Mouse (Mus musculus): ENCODE measurements around the gene Cbx6. TPM values are rescaled to one million over a fixed set of nuclear protein-coding genes. Genes with fewer than 3 reads are reported as not detected.

Cbx6 gene
- total RNA-seq, 2 experiments from 2014 or later = 13.8 to 38.9 TPM

- no peak for ATAC-seq (replicated peaks; ENCODE audit: low FRiP score, poor library complexity, severe bottlenecking)
Observed at GRCm38 (mm10) chr15:79807050-79807449, 27.4 kb downstream of the Cbx6 start.

DNA sequence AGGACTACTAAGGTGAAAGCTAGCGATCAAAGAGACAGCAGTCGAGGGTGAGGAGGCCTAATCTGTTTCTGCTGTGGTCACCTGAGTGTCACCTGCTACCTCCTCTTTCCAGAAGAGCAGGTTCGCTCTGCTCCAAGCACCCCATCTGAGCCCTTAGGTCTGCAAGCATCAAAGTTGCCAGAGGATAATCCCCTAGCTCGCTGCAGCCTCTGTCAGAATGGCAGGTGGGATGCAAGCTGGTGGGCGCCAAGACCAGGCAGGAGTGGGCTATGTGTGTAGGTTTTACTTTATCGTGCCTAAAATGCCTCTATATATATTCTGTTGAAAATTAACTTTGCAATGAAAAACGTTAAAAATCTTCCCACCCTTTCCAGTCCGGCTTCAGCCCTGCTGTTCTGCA, 29.2 kb downstream of the Cbx6 start:
- ATAC-seq (replicated peaks; ENCODE audit: low FRiP score, poor library complexity, severe bottlenecking) = no peak

- no peak for ATAC-seq (replicated peaks; ENCODE audit: low FRiP score, poor library complexity, severe bottlenecking)
Observed at GRCm38 (mm10) chr15:79804352-79805071, 30.0 kb downstream of the Cbx6 start, which contains the start of gene Nptxr. Nptxr (minus strand) TSS chr15:79804766.

- ATAC-seq (replicated peaks; ENCODE audit: low FRiP score, poor library complexity, severe bottlenecking) = no peak
Observed at GRCm38 (mm10) chr15:79803533-79804351, 30.7 kb downstream of the Cbx6 start.

DNA sequence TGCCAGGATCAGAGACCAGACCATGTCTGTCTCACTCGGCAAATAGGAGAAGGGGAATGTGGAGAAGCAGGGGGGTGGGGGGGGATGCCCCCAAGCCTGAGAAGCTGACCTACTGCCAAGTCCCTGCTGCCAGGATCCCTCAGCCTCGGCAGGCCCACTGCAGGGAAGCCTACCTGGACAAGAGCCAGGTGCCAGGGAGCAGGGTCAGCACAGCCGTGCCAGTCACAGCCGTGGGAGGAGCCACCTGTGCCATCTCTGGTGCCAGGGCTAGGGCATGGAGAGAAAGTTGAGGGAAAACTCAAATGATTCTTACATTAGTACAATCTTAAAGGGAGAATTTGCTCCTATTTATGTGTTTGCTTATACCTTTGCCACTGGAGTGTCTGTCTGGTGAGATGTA, 32.2 kb downstream of the Cbx6 start:
- ATAC-seq (replicated peaks; ENCODE audit: low FRiP score, poor library complexity, severe bottlenecking) = no peak

DNA sequence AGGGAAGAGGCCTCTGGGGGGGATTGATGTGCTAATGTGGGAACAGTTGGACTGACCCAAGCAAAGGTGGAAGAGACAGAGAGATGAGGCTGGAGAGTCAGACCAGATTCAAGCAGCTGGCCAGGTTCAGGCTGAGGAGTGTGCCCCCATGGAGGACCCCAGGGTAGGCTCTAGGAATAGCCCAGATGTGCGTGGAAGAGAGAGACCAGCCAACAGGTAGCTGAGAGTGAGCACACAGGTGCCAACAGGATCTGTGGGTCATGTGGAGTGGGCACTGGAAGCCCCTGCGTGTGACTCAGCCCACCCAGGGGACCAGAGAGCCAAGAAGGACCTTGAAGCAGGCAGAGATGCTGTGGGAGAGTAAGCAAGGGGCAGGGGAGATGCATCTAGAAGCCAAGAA, 32.8 kb downstream of the Cbx6 start:
- ATAC-seq (replicated peaks; ENCODE audit: low FRiP score, poor library complexity, severe bottlenecking) = no peak

GRCm38 (mm10) chr15:79800701-79801100, 33.8 kb downstream of the Cbx6 start:
- no peak for ATAC-seq (replicated peaks; ENCODE audit: low FRiP score, poor library complexity, severe bottlenecking)

DNA sequence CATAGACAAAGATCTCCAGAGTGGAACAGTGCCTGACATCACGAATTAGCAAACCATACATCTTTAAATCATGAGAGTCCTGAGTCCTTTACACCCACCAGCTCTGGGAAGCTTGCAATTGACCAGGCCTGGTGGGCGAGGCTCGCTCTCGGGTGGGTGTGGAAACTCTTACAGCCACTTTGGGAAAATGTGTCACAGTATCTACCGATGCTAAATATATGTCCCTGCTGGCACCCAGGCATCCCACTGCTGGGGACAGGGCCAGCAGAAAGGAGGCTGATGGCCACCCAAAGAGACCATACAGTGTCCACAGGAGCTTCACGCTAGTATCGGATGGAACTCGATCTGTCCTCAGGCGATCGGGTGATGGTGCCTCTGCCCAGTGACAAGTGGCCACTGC, 35.9 kb downstream of the Cbx6 start:
- no peak for ATAC-seq (replicated peaks; ENCODE audit: low FRiP score, poor library complexity, severe bottlenecking)

GRCm38 (mm10) chr15:79797680-79798079, 36.8 kb downstream of the Cbx6 start:
- no peak for ATAC-seq (replicated peaks; ENCODE audit: low FRiP score, poor library complexity, severe bottlenecking)

DNA sequence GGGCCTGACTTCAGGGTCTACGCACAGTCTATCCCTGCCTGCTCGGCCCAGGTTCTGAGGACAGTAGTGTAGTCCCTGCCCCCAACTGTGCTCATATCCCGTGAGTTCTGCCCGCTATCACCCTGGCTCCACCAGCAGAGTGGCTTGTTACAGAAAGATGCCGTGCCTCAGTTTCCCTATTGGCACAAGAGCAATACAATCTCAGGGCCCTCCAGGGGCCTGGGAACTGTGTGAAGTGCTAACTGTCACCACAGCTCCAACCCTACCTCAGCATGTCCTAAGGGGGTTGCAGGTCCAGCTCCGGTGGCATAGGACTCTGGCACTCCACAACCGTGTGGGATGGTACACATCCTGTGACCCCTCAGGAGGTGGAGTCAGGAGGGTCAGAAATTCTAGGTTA, 37.4 kb downstream of the Cbx6 start:
- no peak for ATAC-seq (replicated peaks; ENCODE audit: low FRiP score, poor library complexity, severe bottlenecking)

- no peak for ATAC-seq (replicated peaks; ENCODE audit: low FRiP score, poor library complexity, severe bottlenecking)
Observed at GRCm38 (mm10) chr15:79796256-79796655, 38.2 kb downstream of the Cbx6 start.

DNA sequence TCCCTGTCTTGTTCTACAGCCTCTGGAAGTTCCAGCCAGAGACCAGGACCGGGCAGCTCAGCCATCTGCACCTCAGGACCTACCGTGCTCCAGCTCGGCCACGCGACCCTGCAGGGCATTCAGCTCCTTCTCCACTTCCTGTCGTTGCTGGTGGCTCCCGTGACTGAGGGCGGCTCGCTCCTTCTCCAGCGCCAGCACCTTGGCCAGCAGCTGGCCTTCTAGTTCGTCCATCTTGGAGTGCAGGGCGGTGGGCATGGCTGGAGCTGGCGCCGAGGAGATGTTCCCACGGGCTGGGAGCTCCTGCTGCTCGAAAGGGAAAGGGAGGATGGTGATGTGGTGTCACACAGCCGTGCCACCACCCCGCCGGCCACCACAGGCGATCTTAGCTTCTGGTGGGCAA, 40.3 kb downstream of the Cbx6 start:
- ATAC-seq (replicated peaks; ENCODE audit: low FRiP score, poor library complexity, severe bottlenecking) = no peak

DNA sequence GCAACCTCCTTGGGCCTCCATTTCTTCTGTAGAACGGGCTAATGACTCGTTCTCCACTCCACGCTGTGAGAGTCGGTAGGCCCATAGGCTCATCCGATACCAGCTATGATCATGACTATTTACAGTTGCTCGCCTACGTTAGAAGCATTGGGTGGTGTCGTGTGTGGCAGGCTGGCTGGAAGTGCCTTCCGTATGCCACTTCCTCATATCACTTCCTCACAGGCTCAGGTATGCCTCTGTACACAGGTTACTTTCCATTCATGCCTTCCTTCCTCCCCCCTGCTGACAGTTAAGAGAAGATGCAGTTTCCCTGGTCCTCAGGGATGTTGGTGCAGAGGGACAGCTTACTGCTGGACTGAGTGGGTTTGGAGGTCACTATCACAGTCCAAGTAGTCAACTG, 41.4 kb downstream of the Cbx6 start:
- no peak for ATAC-seq (replicated peaks; ENCODE audit: low FRiP score, poor library complexity, severe bottlenecking)

- no peak for ATAC-seq (replicated peaks; ENCODE audit: low FRiP score, poor library complexity, severe bottlenecking)
Observed at GRCm38 (mm10) chr15:79792455-79792854, 42.0 kb downstream of the Cbx6 start.

DNA sequence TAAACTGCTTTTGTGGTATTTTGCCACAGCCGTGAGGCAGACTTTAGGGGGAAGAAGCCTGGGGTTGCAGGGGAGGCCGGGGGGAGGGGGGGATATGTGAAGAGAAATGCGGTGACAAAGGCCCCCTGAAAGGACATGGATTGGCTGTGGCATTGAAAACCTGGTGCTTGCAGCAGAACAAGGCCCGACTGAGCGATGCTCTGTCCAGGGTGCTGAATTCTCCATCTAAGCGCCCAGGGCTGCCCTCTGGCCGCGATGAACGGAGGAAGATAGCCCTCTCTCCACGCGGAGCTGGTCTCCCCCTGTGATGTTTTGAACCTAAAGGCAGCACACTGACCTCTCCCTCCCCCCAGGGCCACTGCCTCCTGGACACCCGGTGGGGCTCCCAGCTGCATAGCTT, 43.0 kb downstream of the Cbx6 start:
- ATAC-seq (replicated peaks; ENCODE audit: low FRiP score, poor library complexity, severe bottlenecking) = no peak

DNA sequence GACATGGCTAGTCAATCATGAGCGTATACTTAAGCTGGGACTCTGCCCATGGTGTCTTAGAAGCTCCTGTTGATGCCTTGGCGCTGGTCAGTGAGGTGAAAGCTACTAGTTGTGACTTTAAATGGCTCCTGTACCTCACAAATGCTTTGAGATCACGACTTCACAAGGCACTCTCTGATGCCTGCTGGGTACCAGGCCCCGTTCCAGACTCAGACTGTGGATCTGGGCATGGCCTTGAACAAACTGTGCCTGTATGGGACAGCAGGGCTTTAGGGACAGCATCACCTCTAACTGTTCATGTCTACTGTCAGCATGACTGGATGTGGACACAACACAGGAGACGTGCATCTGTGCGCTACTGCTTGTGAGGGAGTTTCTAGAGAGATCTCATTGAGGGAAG, 43.6 kb downstream of the Cbx6 start:
- no peak for ATAC-seq (replicated peaks; ENCODE audit: low FRiP score, poor library complexity, severe bottlenecking)

GRCm38 (mm10) chr15:79790111-79790510, 44.4 kb downstream of the Cbx6 start:
- no peak for ATAC-seq (replicated peaks; ENCODE audit: low FRiP score, poor library complexity, severe bottlenecking)

- ATAC-seq (replicated peaks; ENCODE audit: low FRiP score, poor library complexity, severe bottlenecking) = no peak
Observed at GRCm38 (mm10) chr15:79787815-79788214, 46.7 kb downstream of the Cbx6 start.

- ATAC-seq (replicated peaks; ENCODE audit: low FRiP score, poor library complexity, severe bottlenecking) = no peak
Observed at GRCm38 (mm10) chr15:79785056-79785455, 49.4 kb downstream of the Cbx6 start.

GRCm38 (mm10) chr15:79777749-79778148, 56.7 kb downstream of the Cbx6 start, which contains the start of gene Dnal4:
Dnal4 (minus strand) TSS chr15:79777849.
- no peak for ATAC-seq (replicated peaks; ENCODE audit: low FRiP score, poor library complexity, severe bottlenecking)

DNA sequence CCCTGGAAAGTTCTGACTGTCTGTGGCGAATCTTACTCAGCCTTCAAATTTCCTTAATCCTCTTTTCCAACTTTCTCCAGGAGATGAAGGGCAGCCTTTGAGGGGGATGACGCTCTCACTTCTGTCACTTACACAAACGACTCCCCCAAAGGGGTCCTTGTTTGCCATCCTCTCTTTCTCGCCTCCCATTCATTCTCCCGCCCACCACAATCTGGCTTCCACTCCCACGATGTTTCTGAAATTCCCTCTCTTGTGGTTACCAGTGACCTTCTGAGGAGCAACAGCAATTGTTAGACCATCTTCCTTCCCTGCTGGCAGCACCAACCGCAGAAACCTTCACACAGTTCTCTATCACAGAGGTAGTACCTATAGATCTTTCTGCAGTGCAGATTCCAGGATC, 58.8 kb downstream of the Cbx6 start:
- ATAC-seq (replicated peaks; ENCODE audit: low FRiP score, poor library complexity, severe bottlenecking) = no peak
